Mouse (Mus musculus): ENCODE data around the gene Psmd5.
A peak's percentile ranks its signal among the peaks of the same experiment; 100 is the strongest.
"Not testable (repeated sequence)": the region's sequence is repeated elsewhere in the genome, so short reads cannot be mapped to it uniquely, and the experiment has no call there.

Gene Psmd5

GRCm38 (mm10) chr2:34826460-34827231, 48.1 kb downstream of the Psmd5 start:
- peak; percentile 58 for DNase-seq (ENCODE audit: low spot score)

- DNase-seq (ENCODE audit: low spot score): peak; percentile 86
These were observed 48.8 kb downstream of the Psmd5 start, which contains the start of gene Fbxw2 for GRCm38 (mm10) chr2:34825827-34826459. Gene Fbxw2, minus strand, starts transcription at chr2:34826311.

GRCm38 (mm10) chr2:34818492-34818891, 56.3 kb downstream of the Psmd5 start:
- DNase-seq (ENCODE audit: low spot score): no peak

- DNase-seq (ENCODE audit: low spot score): not testable (repeated sequence)
These were observed 58.9 kb downstream of the Psmd5 start for GRCm38 (mm10) chr2:34815893-34816292.

- no peak for DNase-seq (ENCODE audit: low spot score)
These were observed 62.1 kb downstream of the Psmd5 start for GRCm38 (mm10) chr2:34812706-34813105.

- no peak for DNase-seq (ENCODE audit: low spot score)
These were observed 64.0 kb downstream of the Psmd5 start for GRCm38 (mm10) chr2:34810775-34811174.

GRCm38 (mm10) chr2:34809568-34809967, 65.2 kb downstream of the Psmd5 start:
- DNase-seq (ENCODE audit: low spot score): no peak

GRCm38 (mm10) chr2:34808057-34808456, 66.7 kb downstream of the Psmd5 start:
- DNase-seq (ENCODE audit: low spot score): no peak

- no peak for DNase-seq (ENCODE audit: low spot score)
These were observed 69.3 kb downstream of the Psmd5 start for GRCm38 (mm10) chr2:34805364-34805950.

GRCm38 (mm10) chr2:34804815-34805214, 70.0 kb downstream of the Psmd5 start:
- DNase-seq (ENCODE audit: low spot score): peak; percentile 76

GRCm38 (mm10) chr2:34804172-34804571, 70.6 kb downstream of the Psmd5 start:
- no peak for DNase-seq (ENCODE audit: low spot score)

GRCm38 (mm10) chr2:34803746-34804145, 71.0 kb downstream of the Psmd5 start:
- DNase-seq (ENCODE audit: low spot score): no peak

GRCm38 (mm10) chr2:34802565-34803245, 72.1 kb downstream of the Psmd5 start:
- DNase-seq (ENCODE audit: low spot score): not testable (repeated sequence)

- peak; percentile 99 for DNase-seq (ENCODE audit: low spot score)
These were observed 73.0 kb downstream of the Psmd5 start for GRCm38 (mm10) chr2:34801516-34802482.

- DNase-seq (ENCODE audit: low spot score): no peak
These were observed 74.4 kb downstream of the Psmd5 start for GRCm38 (mm10) chr2:34800371-34800770.
